Mouse (Mus musculus) stomach, postnatal 0 days (tissue): ENCODE results near the gene Csk.

Source experiments
- CTCF ChIP-seq: IDR thresholded peaks from 2 replicates; pipeline ENCODE4 v1.5.1; 2016; ENCODE audit warnings: antibody characterized with exemption, low read depth, mild to moderate bottlenecking, moderate library complexity
- EP300 ChIP-seq: optimal IDR thresholded peaks from 2 replicates; pipeline ENCODE3; 2016; ENCODE audit warnings: antibody characterized with exemption

DNA sequence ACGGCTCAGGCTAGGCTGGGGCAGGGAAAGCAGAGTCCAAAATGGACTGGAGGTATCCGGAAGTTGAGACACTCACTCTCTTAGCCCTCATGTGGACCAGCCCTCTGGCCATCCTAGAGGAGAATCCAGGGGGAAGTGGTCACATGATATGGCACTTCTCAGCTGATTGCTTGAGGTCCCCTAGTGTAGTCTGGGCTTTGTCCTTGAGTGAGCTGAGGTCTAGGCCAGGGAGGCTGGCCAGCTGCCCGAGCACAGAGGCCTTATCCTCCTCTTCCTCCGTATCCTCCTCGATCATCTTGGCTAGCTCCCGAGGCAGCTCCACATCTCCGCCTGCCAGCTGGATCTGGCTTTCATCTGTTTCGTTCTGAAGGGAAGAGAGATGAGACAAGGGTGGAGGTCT, 51.3 kb downstream of the Csk start:
- TF ChIP-seq CTCF, result no peak
- TF ChIP-seq EP300, result no peak
